Mouse (Mus musculus) heart, embryonic 14.5 days (tissue): Measurements from ENCODE around the gene Sbk3. TPM values are rescaled to one million over a fixed set of nuclear protein-coding genes. Genes with fewer than 3 reads are reported as not detected.

Experiments
- ATAC-seq: fragments of 200-750 bp; cut with Nextera tagmentation; 2 replicates; pipeline ENCODE4 v1.8.0; 2017; ENCODE audit warnings: low read depth, moderate TSS enrichment; ENCODE audit not compliant: insufficient number of reproducible peaks, insufficient read depth, low FRiP score
- H3K27ac ChIP-seq, 2 experiments: fragments of 200-500 bp in 1 of 2; fragments of 300-500 bp in 1 of 2; sonication (generic) in 1 of 2; replicated peaks in 1 of 2; 2 replicates each; pipeline ENCODE4 v1.5.1; 2012 to 2014; ENCODE audit warnings: low read depth in 2 of 2, low read length in 2 of 2, control low read depth in 1 of 2, mild to moderate bottlenecking in 1 of 2, mixed read lengths in 1 of 2; ENCODE audit not compliant: control insufficient read depth in 1 of 2, insufficient read depth in 1 of 2
- H3K27me3 ChIP-seq: fragments of 300-500 bp; sonication (generic); 2 replicates; pipeline ENCODE4 v1.6.1; 2014; ENCODE audit warnings: mild to moderate bottlenecking, low read length, control low read depth; ENCODE audit not compliant: control insufficient read depth, insufficient read depth
- H3K36me3 ChIP-seq: fragments of 300-500 bp; sonication (generic); 2 replicates; pipeline ENCODE4 v1.6.1; 2014; ENCODE audit warnings: mild to moderate bottlenecking, control low read depth, low read length, mixed read lengths; ENCODE audit not compliant: control insufficient read depth, insufficient read depth
- H3K4me1 ChIP-seq, 2 experiments: fragments of 200-500 bp in 1 of 2; fragments of 300-500 bp in 1 of 2; sonication (generic) in 1 of 2; 2 replicates each; pipeline ENCODE4 v1.6.1; 2012 to 2014; ENCODE audit warnings: low read length in 2 of 2, control low read depth in 1 of 2, mixed read lengths in 1 of 2; ENCODE audit not compliant: control insufficient read depth in 2 of 2, insufficient read depth in 2 of 2
- H3K4me2 ChIP-seq: fragments of 300-500 bp; sonication (generic); 2 replicates; pipeline ENCODE4 v1.6.1; 2014; ENCODE audit warnings: mild to moderate bottlenecking, low read length
- H3K4me3 ChIP-seq, 2 experiments: fragments of 200-500 bp in 1 of 2; fragments of 300-500 bp in 1 of 2; sonication (generic) in 1 of 2; 2 replicates each; pipeline ENCODE4 v1.5.1; 2012 to 2014; ENCODE audit warnings: low read length in 2 of 2, mild to moderate bottlenecking in 2 of 2, control low read depth in 1 of 2, low read depth in 1 of 2, moderate library complexity in 1 of 2; ENCODE audit not compliant: control insufficient read depth in 1 of 2, insufficient read depth in 1 of 2
- H3K9ac ChIP-seq: fragments of 300-500 bp; sonication (generic); 2 replicates; pipeline ENCODE4 v1.6.1; 2014; ENCODE audit warnings: mild to moderate bottlenecking, low read length
- H3K9me3 ChIP-seq: fragments of 300-500 bp; sonication (generic); 2 replicates; pipeline ENCODE4 v1.6.1; 2016; ENCODE audit warnings: low read length, control low read depth; ENCODE audit not compliant: control insufficient read depth
- WGBS: fragments of 180-500 bp; shearing (Covaris S2); extraction: QIAGEN DNeasy Blood & Tissue Kit; methylation state at CpG from one replicate; pipeline ENCODE4 v1.1.7; 2014; 5-methylcytosine and 5-hydroxymethylcytosine counted together
- polyA plus RNA-seq: library from polyadenylated mRNA; unstranded; fragments of >200 nt; fragmentation: Nextera tagmentation; extraction: Ambion mirVana; gene quantifications from 2 replicates; pipeline ENCODE4 v1.2.1, GENCODE M21; 2014

Sbk3 gene
- polyA plus RNA-seq, 1 experiment from 2014 or later = 0.80 TPM

DNA sequence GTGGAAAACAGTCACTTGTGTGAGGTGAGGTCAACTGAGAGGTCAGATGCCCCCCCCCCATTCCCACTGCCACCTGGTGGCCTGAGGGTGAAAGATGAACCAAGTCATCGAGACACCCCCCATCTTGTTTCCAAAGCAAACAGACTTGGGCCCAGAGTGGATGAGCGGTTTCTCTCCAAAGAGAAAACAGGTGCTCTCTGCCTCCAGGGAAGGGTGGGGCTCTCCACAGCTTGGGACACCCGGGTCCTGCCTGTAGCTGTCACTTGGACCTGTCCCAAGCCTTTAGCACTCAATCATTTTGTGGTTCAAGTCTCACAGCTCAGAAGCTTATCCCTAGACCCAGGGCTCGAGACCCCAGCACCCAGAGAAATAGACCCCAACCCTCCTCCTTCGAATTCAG, 7.4 kb downstream of the Sbk3 start:
- H3K4me3 ChIP-seq = no peak overlapping the region
- no peaks in the 10 kb centered on the region for H3K9me3 ChIP-seq
- 0 out of 2 replicates have a peak, but pooled peaks cover 4% of the 10 kb centered on the region for H3K27me3 ChIP-seq
- no peak for ATAC-seq
- H3K9ac ChIP-seq = no peak overlapping the region
- H3K4me2 ChIP-seq = no peak overlapping the region
- 73% methylated on average over 5 of the region's 5 CpGs for WGBS
- no peaks in the 10 kb centered on the region for H3K4me1 ChIP-seq
- H3K27ac ChIP-seq = no peak overlapping the region
- H3K36me3 ChIP-seq = no peaks in the 10 kb centered on the region

DNA sequence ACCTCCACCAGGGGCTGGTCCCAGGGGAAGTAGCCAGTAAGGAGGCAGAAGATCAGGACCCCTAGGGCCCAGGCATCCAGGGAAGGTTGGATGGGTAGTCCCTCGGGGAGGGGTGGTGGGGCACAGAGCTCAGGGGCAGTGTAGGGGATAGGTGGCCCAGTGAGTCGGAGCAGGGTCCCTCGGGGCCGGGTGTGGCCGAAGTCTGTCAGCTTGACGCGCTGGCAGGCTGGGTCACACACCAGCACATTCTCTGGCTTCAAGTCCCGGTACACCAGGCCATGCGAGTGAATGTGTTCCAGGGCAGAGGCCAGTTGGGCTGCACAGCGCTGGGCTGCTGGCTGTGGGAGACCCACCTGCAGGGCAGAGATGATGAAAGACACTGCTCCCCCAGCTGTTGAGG, 13.6 kb downstream of the Sbk3 start:
- H3K9me3 ChIP-seq = no peaks in the 10 kb centered on the region
- no peak overlapping the region for H3K4me2 ChIP-seq
- no peak overlapping the region for H3K4me3 ChIP-seq
- H3K27me3 ChIP-seq = no peaks in the 10 kb centered on the region
- no peak overlapping the region for H3K27ac ChIP-seq
- no peaks in the 10 kb centered on the region for H3K36me3 ChIP-seq
- WGBS = 74% methylated on average over 10 of the region's 10 CpGs
- H3K4me1 ChIP-seq = peaks cover 5 to 12% of the 10 kb centered on the region in 2 experiments; a peak in 3 of 4 replicates
- ATAC-seq = no peak
- no peak overlapping the region for H3K9ac ChIP-seq

DNA sequence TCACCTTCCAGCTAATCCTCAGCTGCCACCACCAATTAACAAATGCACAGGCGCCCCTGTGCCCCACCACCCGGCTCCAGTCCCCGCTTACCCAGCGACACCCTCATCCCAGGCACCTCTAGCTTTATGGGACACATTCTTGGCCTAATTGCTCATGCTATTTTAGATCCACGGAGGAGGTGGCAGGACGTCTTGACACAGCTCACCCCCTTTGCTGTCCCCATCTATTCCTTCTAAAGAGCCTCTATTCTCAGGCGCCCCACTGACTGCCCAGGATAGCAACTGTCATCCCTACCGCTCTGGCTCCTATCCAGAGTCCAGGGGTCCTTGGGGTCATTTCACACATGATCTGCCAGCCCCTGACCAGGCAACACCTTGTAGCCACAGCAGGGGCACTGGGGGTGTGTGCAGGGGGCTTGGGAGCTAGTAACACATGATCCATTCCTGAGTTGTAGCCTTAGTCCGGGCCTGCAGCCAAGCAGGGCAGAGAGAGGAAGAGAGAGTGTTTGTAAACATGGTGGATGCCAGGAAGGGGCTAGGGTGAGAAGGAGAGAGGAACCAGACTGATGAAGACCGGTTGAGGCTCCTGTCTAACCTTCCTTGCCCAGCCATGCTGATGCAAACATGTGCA, 17.0 kb downstream of the Sbk3 start:
- no peak overlapping the region for H3K4me3 ChIP-seq
- WGBS = 10% methylated on average over 10 of the region's 10 CpGs
- no peaks in the 10 kb centered on the region for H3K9me3 ChIP-seq
- peaks cover 7 to 12% of the 10 kb centered on the region in 2 experiments; a peak in 3 of 4 replicates for H3K4me1 ChIP-seq
- peak; percentile 77 for ATAC-seq
- peak overlapping the region in 1 of 2 experiments; percentile 82; a peak in 3 of 4 replicates for H3K27ac ChIP-seq
- H3K4me2 ChIP-seq = 0 out of 2 replicates have a peak overlapping the region, but pooled peaks have one; percentile 1
- H3K36me3 ChIP-seq = no peaks in the 10 kb centered on the region
- H3K27me3 ChIP-seq = no peaks in the 10 kb centered on the region
- H3K9ac ChIP-seq = no peak overlapping the region

DNA sequence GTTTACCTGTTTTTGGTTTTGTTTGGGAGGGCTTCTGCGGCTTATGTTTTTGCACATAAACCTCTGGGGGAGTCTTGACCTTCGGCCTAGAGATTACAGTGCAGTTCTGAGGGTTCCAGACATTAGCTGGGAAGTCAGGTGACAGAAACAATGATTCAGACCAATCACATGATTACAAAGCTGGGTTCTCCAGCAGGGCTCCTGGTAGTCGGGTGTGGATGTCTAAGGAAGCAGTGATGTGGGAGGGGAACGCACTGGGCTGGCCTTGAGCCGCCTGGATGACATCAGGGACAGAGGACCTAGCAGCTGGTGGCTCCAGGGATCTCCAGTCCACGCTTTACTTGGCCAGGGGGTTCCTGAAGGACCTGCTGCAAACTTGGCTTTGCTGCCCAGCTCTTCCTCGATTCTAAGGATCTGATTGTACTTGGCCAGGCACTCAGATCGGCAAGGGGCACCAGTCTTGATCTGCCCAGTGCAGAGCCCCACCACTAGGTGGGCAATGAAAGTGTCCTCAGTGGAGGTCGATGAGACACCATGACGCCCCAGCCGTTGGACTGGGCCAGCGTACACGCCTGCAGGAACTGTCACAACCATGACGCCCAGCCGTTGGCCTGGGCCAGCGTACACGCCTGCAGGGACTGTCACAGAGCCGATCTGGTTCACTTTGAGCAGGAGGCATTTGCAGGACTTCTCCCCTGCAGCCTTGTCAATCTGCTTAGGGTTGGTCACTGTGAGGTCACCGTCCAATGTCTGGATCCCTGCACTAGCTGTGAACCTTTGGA, 20.2 kb downstream of the Sbk3 start:
- no peak for ATAC-seq
- Histone ChIP-seq H3K36me3 (no peaks in the 10 kb centered on the region), H3K9ac (no peak overlapping the region), H3K4me1 (peaks cover 7 to 12% of the 10 kb centered on the region in 2 experiments; a peak in 3 of 4 replicates), H3K27ac (no peak overlapping the region), H3K9me3 (no peaks in the 10 kb centered on the region), H3K4me2 (no peak overlapping the region), H3K4me3 (no peak overlapping the region), H3K27me3 (no peaks in the 10 kb centered on the region)
- WGBS = 77% methylated on average over 19 of the region's 19 CpGs

DNA sequence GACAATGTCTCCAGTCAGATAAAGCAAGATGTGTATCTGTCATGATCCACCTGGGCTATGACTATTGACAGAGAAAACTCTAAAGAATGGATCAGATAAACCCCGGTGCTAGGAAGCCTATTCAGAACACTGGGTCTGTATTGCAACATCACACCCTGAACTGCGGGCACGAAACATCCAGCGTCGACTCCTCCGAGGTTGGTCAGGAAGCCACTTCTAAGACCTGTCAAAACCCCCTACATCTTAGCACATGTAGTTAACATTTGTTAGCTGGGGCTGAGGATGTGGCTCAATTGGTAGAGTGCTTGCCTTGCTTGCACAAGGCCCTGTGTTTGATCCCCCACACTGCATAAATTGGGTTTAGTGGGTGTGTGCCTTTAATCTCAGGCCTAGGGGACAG, 22.6 kb downstream of the Sbk3 start:
- Histone ChIP-seq H3K36me3 (no peaks in the 10 kb centered on the region), H3K4me2 (no peak overlapping the region), H3K9me3 (no peaks in the 10 kb centered on the region), H3K9ac (no peak overlapping the region), H3K4me1 (peaks cover 2 to 5% of the 10 kb centered on the region in 2 experiments; a peak in 3 of 4 replicates), H3K4me3 (no peak overlapping the region), H3K27ac (no peak overlapping the region), H3K27me3 (no peaks in the 10 kb centered on the region)
- ATAC-seq = no peak
- 55% methylated on average over 6 of the region's 6 CpGs for WGBS

DNA sequence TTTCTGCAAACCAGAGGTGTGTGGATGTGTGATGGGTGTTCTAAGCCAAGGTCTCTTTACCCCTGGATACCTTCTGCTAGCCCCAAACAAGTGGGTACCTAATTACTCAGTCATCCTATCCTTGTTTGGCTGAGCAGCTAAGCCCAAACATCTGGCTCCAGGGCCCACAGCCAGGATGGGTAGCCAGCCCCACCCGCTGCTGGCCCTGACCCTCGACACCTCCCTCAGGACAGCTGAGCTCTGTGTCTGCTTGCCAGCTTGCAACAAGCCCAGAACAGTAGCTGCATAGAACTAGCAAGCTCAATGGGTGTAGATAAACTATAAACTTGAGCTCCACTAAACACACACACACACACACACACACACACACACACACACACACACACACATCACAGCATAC, 23.1 kb downstream of the Sbk3 start:
- Histone ChIP-seq H3K27me3 (no peaks in the 10 kb centered on the region), H3K4me1 (peaks cover 2 to 3% of the 10 kb centered on the region in 2 experiments; a peak in 1 of 4 replicates), H3K4me3 (no peak overlapping the region), H3K27ac (no peak overlapping the region), H3K36me3 (no peaks in the 10 kb centered on the region), H3K4me2 (no peak overlapping the region), H3K9me3 (no peaks in the 10 kb centered on the region), H3K9ac (no peak overlapping the region)
- no peak for ATAC-seq
- 39% methylated on average over 2 of the region's 2 CpGs for WGBS

DNA sequence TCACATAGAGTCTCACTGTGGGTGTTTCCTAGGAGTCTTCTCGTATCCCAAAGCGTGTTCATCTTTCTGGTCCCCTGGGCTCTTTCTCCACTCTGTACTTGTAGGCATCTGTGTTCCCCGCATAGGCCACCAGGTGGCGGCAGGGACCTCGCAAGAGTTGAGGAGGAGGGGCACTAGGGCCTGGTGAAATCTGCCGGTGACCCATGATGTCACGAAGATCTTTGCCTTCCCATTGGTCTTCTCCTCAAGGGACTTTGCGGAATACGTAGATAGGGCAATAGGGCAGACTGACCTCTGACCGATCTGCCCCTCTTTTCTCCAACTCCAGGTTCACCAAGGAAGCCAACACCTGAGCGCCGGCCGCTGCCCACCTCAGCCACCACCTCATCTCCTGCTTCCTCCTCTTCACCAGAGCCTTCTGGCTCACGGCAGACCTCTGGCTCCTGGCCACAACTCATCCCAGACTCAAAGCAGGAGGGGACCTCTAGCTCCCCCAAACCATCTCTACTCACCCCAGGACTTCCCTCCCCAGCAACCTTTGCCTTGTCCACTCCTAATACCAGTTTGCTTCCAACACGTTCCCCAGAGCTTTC, 27.6 kb downstream of the Sbk3 start:
- Histone ChIP-seq H3K9ac (no peak overlapping the region), H3K27me3 (0 out of 2 replicates have a peak, but pooled peaks cover 5% of the 10 kb centered on the region), H3K36me3 (no peaks in the 10 kb centered on the region), H3K27ac (no peak overlapping the region), H3K4me3 (peak overlapping the region; percentile 29), H3K9me3 (no peaks in the 10 kb centered on the region), H3K4me1 (peaks cover 0 to 3% of the 10 kb centered on the region in 2 experiments; a peak in 1 of 4 replicates), H3K4me2 (peak overlapping the region; percentile 62)
- peak; percentile 71; the same call in 1 of the 2 replicates for ATAC-seq
- 12% methylated on average over 15 of the region's 15 CpGs for WGBS
